In the genomic region with DNA sequence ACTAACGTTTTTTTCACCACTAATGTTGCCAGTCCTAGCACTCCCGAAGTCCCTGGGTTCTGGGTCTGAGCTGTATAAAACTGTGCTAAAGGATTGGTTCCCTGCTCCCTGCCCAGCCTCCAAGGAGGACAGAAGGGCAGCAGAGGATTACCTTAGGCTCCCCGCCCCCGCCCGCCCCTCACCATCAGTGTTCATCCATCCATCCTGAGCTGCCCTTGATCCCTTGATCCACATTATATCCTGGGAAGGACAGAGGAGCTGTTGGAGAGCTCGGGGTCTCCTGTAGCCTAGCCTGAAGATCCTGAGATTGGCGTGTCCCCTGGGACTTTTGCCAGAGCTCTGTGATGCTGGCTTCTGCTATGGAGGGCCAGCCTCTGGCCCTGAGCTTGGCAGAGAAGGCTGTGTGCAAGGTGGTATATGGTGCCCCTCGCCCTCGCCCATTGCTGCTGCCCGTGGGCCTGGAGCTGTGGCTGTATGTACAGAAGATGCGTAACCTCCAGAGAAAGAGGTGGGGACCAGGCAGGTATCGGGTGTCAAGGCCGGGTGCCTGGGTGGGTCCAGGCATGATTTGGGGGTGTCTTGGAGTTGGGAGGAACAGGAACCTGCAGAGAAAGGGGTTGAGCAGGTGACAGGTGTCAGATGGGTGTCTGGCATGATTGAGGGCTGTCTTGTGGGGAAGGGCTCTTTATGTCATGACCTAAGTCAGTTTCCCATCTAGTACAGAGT, we compare ENCODE assay signal across 17 mouse cellular contexts. TPM values are rescaled to one million over a fixed set of nuclear protein-coding genes. Genes with fewer than 3 reads are reported as not detected.
DNase-seq lines count a peak whose midpoint lies in the region; ATAC-seq and TF ChIP-seq lines count a peak whose summit lies in the region.
"Had no signal": no experiment of that assay in that cellular context is flagged by ENCODE, and none has a peak within 500 bp of the region (broad histone marks: within the 10 kb centered on the region; RNA-seq: fewer than 3 reads in every experiment).

No protein-coding gene starts in this region.

- intact Hi-C loops in gastrocnemius, adult 2 months (cut with DNase I) = loop anchor here (5.0 kb wide), 1 partner anchor 33 kb away; the partner anchor contains the start of gene Dnlz

- H3K4me1 ChIP-seq in midbrain, embryonic 13.5 days (replicated peaks) = peaks cover 68% of the 10 kb centered on the region
- peaks cover 60% of the 10 kb centered on the region for H3K4me1 ChIP-seq in midbrain, embryonic 15.5 days
- H3K4me1 ChIP-seq in midbrain, postnatal 0 days (ENCODE audit: insufficient read depth, low read length) = peaks cover 27% of the 10 kb centered on the region
- peaks cover 24% of the 10 kb centered on the region for H3K4me1 ChIP-seq in intestine, embryonic 16.5 days (ENCODE audit: control insufficient read depth, insufficient read depth, low read length)

- no peak overlapping the region for H3K4me3 ChIP-seq in gastrocnemius, adult 2 months
- H3K4me3 ChIP-seq in midbrain, embryonic 13.5 days (replicated peaks) = no peak overlapping the region
- H3K4me3 ChIP-seq in midbrain, embryonic 15.5 days = no peak overlapping the region
- H3K4me3 ChIP-seq in midbrain, postnatal 0 days (ENCODE audit: low read depth, low read length) = no peak overlapping the region
- H3K4me3 ChIP-seq in intestine, embryonic 16.5 days (ENCODE audit: low read length) = no peak overlapping the region
- H3K4me3 ChIP-seq: erythroblast, embryonic 14.5 days had no signal

- H3K27ac ChIP-seq in gastrocnemius, adult 2 months = no peak overlapping the region; the same call in none of the 2 replicates
- H3K27ac ChIP-seq in midbrain, embryonic 13.5 days = no peak overlapping the region
- no peak overlapping the region for H3K27ac ChIP-seq in midbrain, embryonic 15.5 days
- 0 out of 2 replicates have a peak overlapping the region, but pooled peaks have one; percentile 2 for H3K27ac ChIP-seq in midbrain, postnatal 0 days (ENCODE audit: low read depth, low read length)
- no peak overlapping the region for H3K27ac ChIP-seq in intestine, embryonic 16.5 days (ENCODE audit: low read length)

- 82% methylated on average over 13 of the region's 13 CpGs for WGBS in midbrain, embryonic 13.5 days
- 82% methylated on average over 13 of the region's 13 CpGs for WGBS in midbrain, embryonic 15.5 days
- WGBS in midbrain, postnatal 0 days = 75% methylated on average over 13 of the region's 13 CpGs
- 86% methylated on average over 13 of the region's 13 CpGs for WGBS in intestine, embryonic 16.5 days

- no peak for TF ChIP-seq CTCF in gastrocnemius, adult 2 months (IDR thresholded peaks at IDR 0.05)
- no peak for TF ChIP-seq CTCF in midbrain, postnatal 0 days (IDR thresholded peaks at IDR 0.05)

- no peak for ATAC-seq in midbrain, embryonic 13.5 days
- no peak for ATAC-seq in midbrain, embryonic 15.5 days (replicated peaks)
- no peak for ATAC-seq in midbrain, postnatal 0 days (ENCODE audit: low FRiP score)
- no peak for ATAC-seq in intestine, embryonic 16.5 days
- ATAC-seq: forebrain, embryonic 14.5 days had no signal

- H3K9me3 ChIP-seq in midbrain, embryonic 13.5 days = no peaks in the 10 kb centered on the region
- no peaks in the 10 kb centered on the region for H3K9me3 ChIP-seq in midbrain, embryonic 15.5 days
- no peaks in the 10 kb centered on the region for H3K9me3 ChIP-seq in midbrain, postnatal 0 days (ENCODE audit: low read length)
- no peaks in the 10 kb centered on the region for H3K9me3 ChIP-seq in intestine, embryonic 16.5 days (ENCODE audit: control insufficient read depth, low read length)

- DNase-seq in gastrocnemius, adult 2 months = peak; percentile 12
- no peak for DNase-seq in gastrocnemius, postnatal 10 days
- peak; percentile 37 to 52 for DNase-seq in cerebellum, postnatal 25 days
- no peak for DNase-seq in midbrain, postnatal 0 days (ENCODE audit: low spot score)
- no peak for DNase-seq in kidney, adult 9 months
- DNase-seq: kidney, adult 2 months; kidney, postnatal 4 days; liver; lung, adult 18-20 months; lung, postnatal 36 days; thymus, adult 18-20 months had no signal

- H3K9ac ChIP-seq in midbrain, embryonic 13.5 days (replicated peaks) = peak overlapping the region; percentile 25; the same call in 1 of the 2 replicates
- H3K9ac ChIP-seq in midbrain, embryonic 15.5 days = no peak overlapping the region
- H3K9ac ChIP-seq in midbrain, postnatal 0 days (replicated peaks; ENCODE audit: low read length, poor library complexity, severe bottlenecking) = no peak overlapping the region; the same call in 1 of the 2 replicates
- H3K9ac ChIP-seq in intestine, embryonic 16.5 days (ENCODE audit: low read depth, low read length) = no peak overlapping the region

- peaks cover 39% of the 10 kb centered on the region for H3K36me3 ChIP-seq in midbrain, embryonic 13.5 days
- H3K36me3 ChIP-seq in midbrain, embryonic 15.5 days (replicated peaks) = peaks cover 21% of the 10 kb centered on the region; the same call in 1 of the 2 replicates
- H3K36me3 ChIP-seq in midbrain, postnatal 0 days (ENCODE audit: insufficient read depth, low read length) = peaks cover 23% of the 10 kb centered on the region
- no peaks in the 10 kb centered on the region for H3K36me3 ChIP-seq in intestine, embryonic 16.5 days (ENCODE audit: control insufficient read depth, insufficient read depth, low read length)

- H3K4me2 ChIP-seq in midbrain, embryonic 13.5 days (replicated peaks) = 0 out of 2 replicates have a peak overlapping the region, but pooled peaks have one; percentile 15
- H3K4me2 ChIP-seq in midbrain, embryonic 15.5 days = no peak overlapping the region
- H3K4me2 ChIP-seq in midbrain, postnatal 0 days (ENCODE audit: low read depth, low read length, poor library complexity, severe bottlenecking) = no peak overlapping the region
- H3K4me2 ChIP-seq in intestine, embryonic 16.5 days (ENCODE audit: low read depth, low read length) = no peak overlapping the region

- no peaks in the 10 kb centered on the region for H3K27me3 ChIP-seq in midbrain, embryonic 13.5 days
- no peaks in the 10 kb centered on the region for H3K27me3 ChIP-seq in midbrain, embryonic 15.5 days (replicated peaks)
- no peaks in the 10 kb centered on the region for H3K27me3 ChIP-seq in midbrain, postnatal 0 days (ENCODE audit: insufficient read depth, low read length)
- H3K27me3 ChIP-seq in intestine, embryonic 16.5 days (replicated peaks; ENCODE audit: control insufficient read depth, insufficient read depth, low read length) = no peaks in the 10 kb centered on the region

RNA-seq across cellular contexts. Expression of gene Gpsm1, which starts 4.4 kb away (rescaled TPM):
- 1 to 10 TPM; 2.3 to 2.6 TPM for total RNA-seq in gastrocnemius, adult 2 months (2021)
- total RNA-seq in gastrocnemius, postnatal 10 days (2021) = 10 to 100 TPM; 12.9 to 16.6 TPM
- polyA plus RNA-seq in midbrain, embryonic 13.5 days (2015; fragmentation: Nextera tagmentation; extraction: Ambion mirVana) = 147 and 162 TPM in 2 replicates
- polyA plus RNA-seq in midbrain, embryonic 15.5 days (2015; fragmentation: Nextera tagmentation; extraction: Ambion mirVana) = 211 and 216 TPM in 2 replicates
- 286 and 298 TPM in 2 replicates for total RNA-seq in midbrain, postnatal 0 days (2014; rRNA removed)
- 162 and 163 TPM in 2 replicates for polyA plus RNA-seq in midbrain, postnatal 0 days (2015; fragmentation: Nextera tagmentation; extraction: Ambion mirVana)
- 22.6 and 23.2 TPM in 2 replicates for polyA plus RNA-seq in intestine, embryonic 16.5 days (2015; fragmentation: Nextera tagmentation; extraction: Ambion mirVana)

RNA-seq across cellular contexts. Expression of gene Ccdc187, which starts 25.3 kb away (rescaled TPM):
- not detected for total RNA-seq in gastrocnemius, adult 2 months (2021)
- under 1 TPM; 0.09 to 0.14 TPM for total RNA-seq in gastrocnemius, postnatal 10 days (2021)
- polyA plus RNA-seq in midbrain, embryonic 13.5 days (2015; fragmentation: Nextera tagmentation; extraction: Ambion mirVana) = 0.17 and 0.23 TPM in 2 replicates
- polyA plus RNA-seq in midbrain, embryonic 15.5 days (2015; fragmentation: Nextera tagmentation; extraction: Ambion mirVana) = 0.18 and 0.25 TPM in 2 replicates
- 2.8 and 3.7 TPM in 2 replicates for total RNA-seq in midbrain, postnatal 0 days (2014; rRNA removed)
- 0.16 and 0.23 TPM in 2 replicates for polyA plus RNA-seq in midbrain, postnatal 0 days (2015; fragmentation: Nextera tagmentation; extraction: Ambion mirVana)
- 0.26 and 0.27 TPM in 2 replicates for polyA plus RNA-seq in intestine, embryonic 16.5 days (2015; fragmentation: Nextera tagmentation; extraction: Ambion mirVana)
- polyA plus RNA-seq: neural tube, embryonic 11.5 days had no signal

RNA-seq across cellular contexts. Expression of gene Dnlz, which starts 32.2 kb away (rescaled TPM):
- total RNA-seq in gastrocnemius, adult 2 months (2021) = 10 to 100 TPM; 18.0 to 22.7 TPM
- total RNA-seq in gastrocnemius, postnatal 10 days (2021) = 10 to 100 TPM; 18.0 to 18.9 TPM
- 28.1 and 30.6 TPM in 2 replicates for polyA plus RNA-seq in midbrain, embryonic 13.5 days (2015; fragmentation: Nextera tagmentation; extraction: Ambion mirVana)
- 27.6 and 29.8 TPM in 2 replicates for polyA plus RNA-seq in midbrain, embryonic 15.5 days (2015; fragmentation: Nextera tagmentation; extraction: Ambion mirVana)
- 27.4 and 34.3 TPM in 2 replicates for total RNA-seq in midbrain, postnatal 0 days (2014; rRNA removed)
- 24.1 and 26.0 TPM in 2 replicates for polyA plus RNA-seq in midbrain, postnatal 0 days (2015; fragmentation: Nextera tagmentation; extraction: Ambion mirVana)
- 23.3 and 24.1 TPM in 2 replicates for polyA plus RNA-seq in intestine, embryonic 16.5 days (2015; fragmentation: Nextera tagmentation; extraction: Ambion mirVana)

RNA-seq across cellular contexts. Expression of gene Card9, which starts 41.0 kb away (rescaled TPM):
- total RNA-seq in gastrocnemius, adult 2 months (2021) = 1 to 10 TPM; 1.1 to 1.2 TPM
- total RNA-seq in gastrocnemius, postnatal 10 days (2021) = 1 to 10 TPM in 1 of 2 experiments, under 1 TPM in 1; 0.82 to 1.5 TPM
- polyA plus RNA-seq in midbrain, embryonic 13.5 days (2015; fragmentation: Nextera tagmentation; extraction: Ambion mirVana) = 1.4 and 2.3 TPM in 2 replicates
- polyA plus RNA-seq in midbrain, embryonic 15.5 days (2015; fragmentation: Nextera tagmentation; extraction: Ambion mirVana) = 1.6 and 2.9 TPM in 2 replicates
- 7.0 and 11.9 TPM in 2 replicates for total RNA-seq in midbrain, postnatal 0 days (2014; rRNA removed)
- 1.4 and 1.6 TPM in 2 replicates for polyA plus RNA-seq in midbrain, postnatal 0 days (2015; fragmentation: Nextera tagmentation; extraction: Ambion mirVana)
- polyA plus RNA-seq in intestine, embryonic 16.5 days (2015; fragmentation: Nextera tagmentation; extraction: Ambion mirVana) = 0.86 and 1.1 TPM in 2 replicates

Comparison
In these comparisons a context has a peak if more than half of its experiments do, and no peak if none do; other contexts are left out.
1. DNase-seq: peak in gastrocnemius, adult 2 months (single experiment) and cerebellum, postnatal 25 days (2 of 2); none in gastrocnemius, postnatal 10 days (single experiment), midbrain, postnatal 0 days (single experiment) and kidney, adult 9 months (single experiment).